Mouse (Mus musculus) kidney, adult 2 months (tissue): ENCODE measurements around the gene Mbnl2. TPM values are rescaled to one million over a fixed set of nuclear protein-coding genes. Genes with fewer than 3 reads are reported as not detected.

Experiments
- DNase-seq: peaks from one replicate; pipeline ENCODE4 v3.0.0; 2021
- H3K27ac ChIP-seq: fragments of 200-500 bp; 2 replicates; pipeline ENCODE4 v1.5.1; 2012; ENCODE audit warnings: low read depth, low read length, control low read depth, inconsistent platforms; ENCODE audit not compliant: insufficient read depth
- H3K27me3 ChIP-seq: fragments of 200-500 bp; replicated peaks from 2 replicates; pipeline ENCODE4 v1.6.1; 2012; ENCODE audit warnings: mild to moderate bottlenecking, moderate library complexity, low read length, inconsistent platforms; ENCODE audit not compliant: control insufficient read depth, insufficient read depth
- H3K36me3 ChIP-seq: fragments of 200-500 bp; 2 replicates; pipeline ENCODE4 v1.6.1; 2012; ENCODE audit warnings: mild to moderate bottlenecking, moderate library complexity, low read length, inconsistent platforms; ENCODE audit not compliant: control insufficient read depth, insufficient read depth
- H3K4me1 ChIP-seq: fragments of 200-500 bp; 2 replicates; pipeline ENCODE4 v1.6.1; 2011; ENCODE audit warnings: low read length; ENCODE audit not compliant: control insufficient read depth, insufficient read depth
- H3K4me3 ChIP-seq: fragments of 200-500 bp; 2 replicates; pipeline ENCODE4 v1.5.1; 2011; ENCODE audit warnings: mild to moderate bottlenecking, low read depth, low read length, control low read depth; ENCODE audit not compliant: insufficient read depth
- CTCF ChIP-seq: fragments of 200-500 bp; conservative IDR thresholded peaks from 2 replicates; pipeline ENCODE4 v1.5.1; 2011; ENCODE audit warnings: low read depth, mild to moderate bottlenecking, control low read depth, low read length, moderate library complexity, mixed read lengths; ENCODE audit not compliant: insufficient read depth, insufficient read length
- POLR2A ChIP-seq: fragments of 200-500 bp; IDR thresholded peaks from one replicate; pipeline ENCODE4 v1.6.1; 2011; ENCODE audit warnings: low read depth, low read length, control low read depth
- WGBS: fragments of 180-500 bp; shearing (Covaris S2); methylation state at CpG from one replicate; pipeline ENCODE4 v1.1.7; 2018; 5-methylcytosine and 5-hydroxymethylcytosine counted together
- polyA plus RNA-seq: library from polyadenylated mRNA; depleted of rRNA; stranded (reverse); fragments of >200 nt; gene quantifications from 2 replicates; pipeline ENCODE4 v1.2.3, GENCODE M21; 2012

Gene Mbnl2
- polyA plus RNA-seq, 1 experiment: 50.0 TPM

- Histone ChIP-seq H3K4me1 (no peaks in the 10 kb centered on the region), H3K4me3 (no peak overlapping the region), H3K36me3 (no peaks in the 10 kb centered on the region), H3K27ac (no peak overlapping the region), H3K27me3 (no peaks in the 10 kb centered on the region)
- 77% methylated on average over 11 of the region's 11 CpGs for WGBS
- peak; percentile 70 for DNase-seq
- TF ChIP-seq POLR2A (no peak), CTCF (peak; percentile 68)
Measured at GRCm38 (mm10) chr14:120263380-120264135, 11.9 kb upstream of the Mbnl2 start.

DNA sequence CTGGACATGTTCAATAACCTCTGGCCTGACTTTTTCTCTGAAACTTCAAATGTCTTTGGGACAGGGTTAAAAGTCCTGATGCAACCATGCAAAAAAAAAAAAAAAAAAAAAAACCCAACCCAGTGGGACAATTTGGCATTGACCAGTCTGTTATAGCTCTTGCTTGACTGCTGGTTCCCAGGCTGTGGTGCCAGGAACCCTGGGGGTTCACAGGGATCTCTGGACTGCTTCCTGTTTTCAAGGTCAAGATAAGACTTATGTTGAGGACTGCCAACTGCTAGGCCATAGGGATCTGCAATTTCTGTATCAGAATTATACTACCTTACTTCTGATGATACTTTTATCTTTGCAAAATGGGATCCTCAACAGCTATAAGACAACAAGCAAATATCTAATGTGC lies 9.6 kb upstream of the Mbnl2 start:
- DNase-seq: no peak
- no peak for TF ChIP-seq CTCF
- TF ChIP-seq POLR2A: no peak
- no peaks in the 10 kb centered on the region for H3K36me3 ChIP-seq
- H3K4me3 ChIP-seq: no peak overlapping the region
- no peaks in the 10 kb centered on the region for H3K27me3 ChIP-seq
- peaks cover 10% of the 10 kb centered on the region; the same call in 1 of the 2 replicates for H3K4me1 ChIP-seq
- H3K27ac ChIP-seq: no peak overlapping the region

GRCm38 (mm10) chr14:120267130-120267529 lies 8.3 kb upstream of the Mbnl2 start:
- Histone ChIP-seq H3K4me3 (no peak overlapping the region), H3K36me3 (no peaks in the 10 kb centered on the region), H3K27ac (no peak overlapping the region), H3K27me3 (no peaks in the 10 kb centered on the region), H3K4me1 (peaks cover 15% of the 10 kb centered on the region; the same call in 1 of the 2 replicates)
- DNase-seq: no peak
- TF ChIP-seq POLR2A (no peak), CTCF (no peak)
- WGBS: 92% methylated on average over 4 of the region's 4 CpGs

GRCm38 (mm10) chr14:120270031-120270430 lies 5.4 kb upstream of the Mbnl2 start:
- H3K36me3 ChIP-seq: no peaks in the 10 kb centered on the region
- H3K27me3 ChIP-seq: no peaks in the 10 kb centered on the region
- TF ChIP-seq POLR2A (no peak), CTCF (no peak)
- DNase-seq: no peak
- H3K4me3 ChIP-seq: no peak overlapping the region
- H3K4me1 ChIP-seq: peaks cover 15% of the 10 kb centered on the region; the same call in 1 of the 2 replicates
- H3K27ac ChIP-seq: no peak overlapping the region
- 47% methylated on average over 3 of the region's 3 CpGs for WGBS

GRCm38 (mm10) chr14:120270633-120271032 lies 4.8 kb upstream of the Mbnl2 start:
- no peak for DNase-seq
- Histone ChIP-seq H3K27ac (0 out of 2 replicates have a peak overlapping the region, but pooled peaks have one; percentile 26), H3K36me3 (no peaks in the 10 kb centered on the region), H3K4me3 (no peak overlapping the region), H3K27me3 (no peaks in the 10 kb centered on the region), H3K4me1 (peaks cover 15% of the 10 kb centered on the region; the same call in 1 of the 2 replicates)
- TF ChIP-seq POLR2A: no peak
- no peak for TF ChIP-seq CTCF
- 56% methylated on average over 4 of the region's 4 CpGs for WGBS

GRCm38 (mm10) chr14:120271096-120271495 lies 4.4 kb upstream of the Mbnl2 start:
- Histone ChIP-seq H3K27ac (peak overlapping the region; percentile 51; the same call in 1 of the 2 replicates), H3K36me3 (no peaks in the 10 kb centered on the region), H3K4me1 (peaks cover 15% of the 10 kb centered on the region; the same call in 1 of the 2 replicates), H3K27me3 (no peaks in the 10 kb centered on the region), H3K4me3 (no peak overlapping the region)
- 42% methylated on average over 8 of the region's 8 CpGs for WGBS
- peak; percentile 67 for DNase-seq
- TF ChIP-seq POLR2A: no peak
- no peak for TF ChIP-seq CTCF

GRCm38 (mm10) chr14:120273766-120274165 lies 1.7 kb upstream of the Mbnl2 start:
- Histone ChIP-seq H3K27me3 (no peaks in the 10 kb centered on the region), H3K36me3 (no peaks in the 10 kb centered on the region), H3K4me1 (peaks cover 19% of the 10 kb centered on the region), H3K4me3 (no peak overlapping the region), H3K27ac (no peak overlapping the region)
- WGBS: 77% methylated on average over 5 of the region's 5 CpGs
- no peak for DNase-seq
- no peak for TF ChIP-seq CTCF
- no peak for TF ChIP-seq POLR2A
